In the genomic region with DNA sequence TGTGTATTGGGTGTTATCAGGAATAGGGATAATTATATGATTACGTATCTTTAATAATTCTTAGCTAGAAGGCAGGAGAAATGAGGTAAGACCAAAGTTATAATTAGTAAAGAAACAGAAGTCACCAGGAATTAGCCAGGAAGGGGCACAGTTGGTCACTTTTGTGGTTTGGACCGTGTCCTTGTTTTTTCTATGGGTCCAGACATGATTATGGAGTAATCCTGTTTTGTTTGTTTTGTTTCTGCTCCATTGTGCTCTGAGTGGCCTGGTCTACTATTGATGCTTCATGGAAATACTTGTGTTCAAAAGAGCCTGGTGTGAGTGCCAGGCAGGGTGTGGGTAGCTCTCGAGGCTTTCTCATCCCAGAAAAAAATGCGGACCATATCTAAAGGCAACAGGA, we compare ENCODE assay signal across 18 mouse cellular contexts.
"Had no signal": no experiment of that assay in that cellular context is flagged by ENCODE, and none has a peak within 500 bp of the region (broad histone marks: within the 10 kb centered on the region; RNA-seq: fewer than 3 reads in every experiment).

No protein-coding gene starts in this region.

- H3K4me2 ChIP-seq: liver, embryonic 15.5 days; lung, embryonic 15.5 days; midbrain, embryonic 13.5 days; midbrain, embryonic 15.5 days; neural tube, embryonic 12.5 days had no signal

- H3K4me3 ChIP-seq: liver, embryonic 15.5 days; lung, embryonic 15.5 days; megakaryocyte, embryonic 14.5 days; midbrain, embryonic 13.5 days; midbrain, embryonic 15.5 days; neural tube, embryonic 12.5 days had no signal

- H3K27ac ChIP-seq: liver, embryonic 15.5 days; lung, embryonic 15.5 days; macrophage; midbrain, embryonic 13.5 days; midbrain, embryonic 15.5 days; neural tube, embryonic 12.5 days had no signal

- H3K27me3 ChIP-seq: liver, embryonic 15.5 days; lung, embryonic 15.5 days; midbrain, embryonic 13.5 days; midbrain, embryonic 15.5 days; neural tube, embryonic 12.5 days had no signal

- ATAC-seq: liver, postnatal 0 days; lung, postnatal 0 days; midbrain, embryonic 13.5 days; midbrain, embryonic 15.5 days had no signal

- DNase-seq: liver, postnatal 0 days; lung, adult 2 months; retina, postnatal 1 day; right cerebral cortex, adult 18-20 months; right cerebral cortex, postnatal 25 days; right cerebral cortex, postnatal 4 days; spleen, adult 18-20 months; thymus, adult 18-20 months; thymus, postnatal 14 days; thymus, postnatal 36 days had no signal

- H3K4me1 ChIP-seq: liver, embryonic 15.5 days; megakaryocyte, embryonic 14.5 days had no signal

- H3K9ac ChIP-seq: liver, embryonic 15.5 days; liver, postnatal 0 days; lung, embryonic 15.5 days; midbrain, embryonic 13.5 days; midbrain, embryonic 15.5 days; neural tube, embryonic 12.5 days had no signal

- H3K36me3 ChIP-seq: liver, embryonic 15.5 days; lung, embryonic 15.5 days; midbrain, embryonic 13.5 days; midbrain, embryonic 15.5 days; neural tube, embryonic 12.5 days had no signal

- H3K9me3 ChIP-seq: liver, embryonic 15.5 days; lung, embryonic 15.5 days; megakaryocyte, embryonic 14.5 days; midbrain, embryonic 13.5 days; midbrain, embryonic 15.5 days; neural tube, embryonic 12.5 days had no signal
